Mouse (Mus musculus) heart, embryonic 13.5 days (tissue): Measurements from ENCODE around the gene Lrrn4. TPM values are rescaled to one million over a fixed set of nuclear protein-coding genes. Genes with fewer than 3 reads are reported as not detected.

ENCODE experiments used
- ATAC-seq: fragments of 200-750 bp; cut with Nextera tagmentation; 2 replicates; pipeline ENCODE4 v1.8.0; 2017; ENCODE audit warnings: moderate TSS enrichment; ENCODE audit not compliant: insufficient number of reproducible peaks, low FRiP score, low TSS enrichment; ENCODE audit errors: extremely low read depth
- H3K27ac ChIP-seq: fragments of 300-500 bp; sonication (generic); replicated peaks from 2 replicates; pipeline ENCODE4 v1.5.1; 2015; ENCODE audit warnings: moderate library complexity, mild to moderate bottlenecking, inconsistent platforms
- H3K27me3 ChIP-seq: fragments of 300-500 bp; sonication (generic); replicated peaks from 2 replicates; pipeline ENCODE4 v1.6.1; 2015; ENCODE audit warnings: mild to moderate bottlenecking, inconsistent platforms
- H3K36me3 ChIP-seq: fragments of 300-500 bp; sonication (generic); 2 replicates; pipeline ENCODE4 v1.6.1; 2015; ENCODE audit warnings: mild to moderate bottlenecking, inconsistent platforms
- H3K4me1 ChIP-seq: fragments of 300-500 bp; sonication (generic); 2 replicates; pipeline ENCODE4 v1.6.1; 2015; ENCODE audit warnings: inconsistent platforms
- H3K4me2 ChIP-seq: fragments of 300-500 bp; sonication (generic); 2 replicates; pipeline ENCODE4 v1.6.1; 2015; ENCODE audit warnings: inconsistent platforms, mild to moderate bottlenecking, moderate library complexity
- H3K4me3 ChIP-seq: fragments of 300-500 bp; sonication (generic); 2 replicates; pipeline ENCODE4 v1.5.1; 2015; ENCODE audit warnings: moderate library complexity, mild to moderate bottlenecking, inconsistent platforms
- H3K9ac ChIP-seq: fragments of 300-500 bp; sonication (generic); 2 replicates; pipeline ENCODE4 v1.6.1; 2015; ENCODE audit warnings: inconsistent platforms, mild to moderate bottlenecking, moderate library complexity
- H3K9me3 ChIP-seq: fragments of 300-500 bp; sonication (generic); 2 replicates; pipeline ENCODE4 v1.6.1; 2016; ENCODE audit warnings: inconsistent platforms
- WGBS: fragments of 180-500 bp; shearing (Covaris S2); methylation state at CpG from one replicate; pipeline ENCODE4 v1.1.7; 2015; ENCODE audit warnings: mixed read lengths; 5-methylcytosine and 5-hydroxymethylcytosine counted together
- polyA plus RNA-seq: library from polyadenylated mRNA; unstranded; fragments of >200 nt; fragmentation: Nextera tagmentation; extraction: Ambion mirVana; gene quantifications from 2 replicates; pipeline ENCODE4 v1.2.1, GENCODE M21; 2015

The Lrrn4 gene
- polyA plus RNA-seq, 1 experiment from 2014 or later: 18.3 TPM

DNA sequence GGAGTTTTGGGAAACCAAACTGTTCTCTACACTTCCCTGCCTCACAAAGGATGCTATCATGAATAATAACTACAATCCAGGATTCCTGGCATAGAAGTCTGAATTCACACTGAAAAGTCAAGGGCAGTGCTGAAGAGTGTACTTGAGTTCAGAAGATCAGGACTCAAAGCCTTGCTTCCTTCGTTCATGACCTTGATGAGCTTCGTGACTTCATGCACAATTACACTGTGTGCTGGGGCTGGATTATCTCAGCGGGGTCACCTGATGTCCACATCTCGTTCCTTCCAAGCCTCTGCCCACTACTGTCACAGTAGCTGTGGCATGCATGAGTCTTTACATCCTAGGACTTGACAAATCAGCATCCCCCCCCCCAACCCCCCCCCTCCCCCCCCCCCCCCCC, 20.9 kb upstream of the Lrrn4 start:
- H3K36me3 ChIP-seq: no peaks in the 10 kb centered on the region
- H3K4me1 ChIP-seq: no peaks in the 10 kb centered on the region; the same call in 1 of the 2 replicates
- no peak for ATAC-seq
- H3K4me3 ChIP-seq: no peak overlapping the region
- H3K9ac ChIP-seq: no peak overlapping the region
- no peaks in the 10 kb centered on the region for H3K27me3 ChIP-seq
- H3K4me2 ChIP-seq: no peak overlapping the region
- H3K27ac ChIP-seq: no peak overlapping the region
- H3K9me3 ChIP-seq: no peaks in the 10 kb centered on the region
- 55% methylated on average over 4 of the region's 4 CpGs for WGBS

DNA sequence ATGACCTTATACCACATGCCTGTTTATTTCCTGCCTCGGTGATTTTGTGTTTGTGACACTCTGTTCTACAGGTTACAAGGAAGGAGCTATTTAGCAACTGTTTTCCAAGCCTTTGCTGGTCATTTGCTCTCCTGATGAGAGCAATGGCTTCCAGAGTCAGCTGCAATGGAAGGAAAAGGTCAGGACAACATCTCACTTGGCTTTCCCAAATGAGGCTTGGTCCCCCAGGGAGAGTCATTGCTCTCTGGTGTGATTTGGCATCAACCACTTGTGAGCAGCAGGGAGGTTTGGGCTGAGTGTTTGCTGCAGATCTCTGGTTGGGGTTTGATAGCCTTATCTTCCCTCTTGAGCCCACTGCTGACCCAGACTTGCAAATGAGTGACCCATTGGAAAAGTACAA, 19.9 kb upstream of the Lrrn4 start:
- Histone ChIP-seq H3K4me3 (no peak overlapping the region), H3K27me3 (no peaks in the 10 kb centered on the region), H3K9me3 (no peaks in the 10 kb centered on the region), H3K36me3 (no peaks in the 10 kb centered on the region), H3K27ac (no peak overlapping the region), H3K4me1 (no peaks in the 10 kb centered on the region; the same call in 1 of the 2 replicates), H3K4me2 (no peak overlapping the region), H3K9ac (no peak overlapping the region)
- WGBS: 58% methylated on average over 1 of the region's 1 CpGs
- ATAC-seq: no peak

DNA sequence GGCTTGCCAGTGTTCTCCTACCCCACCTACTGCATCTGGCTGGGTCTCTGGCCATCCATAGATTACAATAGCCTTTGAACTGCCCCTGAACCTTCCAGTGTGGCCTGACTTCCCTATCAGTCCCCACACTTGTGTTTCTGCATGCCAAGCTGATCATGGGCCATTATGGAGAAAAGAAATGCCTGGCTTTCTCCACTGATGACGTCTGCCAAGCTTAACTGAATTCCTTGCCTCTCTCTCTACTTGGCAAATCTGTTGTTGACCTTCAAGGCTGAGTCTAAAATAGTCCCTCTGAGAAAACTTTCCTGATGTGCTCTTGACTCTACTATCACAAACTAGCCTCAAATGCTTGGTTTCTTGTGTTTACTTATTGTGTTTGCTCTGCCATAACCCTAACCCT, 17.5 kb upstream of the Lrrn4 start:
- Histone ChIP-seq H3K9me3 (no peaks in the 10 kb centered on the region), H3K27ac (no peak overlapping the region), H3K4me2 (no peak overlapping the region), H3K9ac (no peak overlapping the region), H3K4me3 (no peak overlapping the region), H3K36me3 (no peaks in the 10 kb centered on the region), H3K27me3 (no peaks in the 10 kb centered on the region), H3K4me1 (no peaks in the 10 kb centered on the region; the same call in 1 of the 2 replicates)
- 12% methylated on average over 1 of the region's 1 CpGs for WGBS
- ATAC-seq: no peak

DNA sequence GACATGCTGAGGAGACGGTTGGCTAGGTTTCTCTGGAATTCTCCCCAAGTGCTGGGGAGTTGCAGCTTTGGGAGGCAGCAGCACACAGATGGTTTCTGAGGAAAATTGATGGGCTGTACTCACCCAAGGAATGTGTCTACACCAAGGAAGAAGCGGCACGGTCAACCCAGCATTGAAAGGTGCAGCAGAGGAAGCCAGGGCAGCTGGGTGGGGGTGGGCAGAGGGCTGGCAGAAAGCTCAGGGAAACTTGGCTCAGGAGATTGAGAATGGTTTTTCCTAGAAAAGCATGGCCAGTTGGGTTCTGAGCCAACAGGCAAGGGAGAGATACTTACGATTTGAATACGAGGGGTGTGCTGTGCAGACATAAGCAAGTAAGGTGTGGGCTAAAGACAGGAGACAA, 13.1 kb upstream of the Lrrn4 start:
- Histone ChIP-seq H3K9ac (no peak overlapping the region), H3K27me3 (no peaks in the 10 kb centered on the region), H3K27ac (no peak overlapping the region), H3K36me3 (no peaks in the 10 kb centered on the region), H3K4me2 (no peak overlapping the region), H3K9me3 (no peaks in the 10 kb centered on the region), H3K4me3 (no peak overlapping the region), H3K4me1 (no peaks in the 10 kb centered on the region; the same call in 1 of the 2 replicates)
- WGBS: 77% methylated on average over 5 of the region's 5 CpGs
- ATAC-seq: no peak

DNA sequence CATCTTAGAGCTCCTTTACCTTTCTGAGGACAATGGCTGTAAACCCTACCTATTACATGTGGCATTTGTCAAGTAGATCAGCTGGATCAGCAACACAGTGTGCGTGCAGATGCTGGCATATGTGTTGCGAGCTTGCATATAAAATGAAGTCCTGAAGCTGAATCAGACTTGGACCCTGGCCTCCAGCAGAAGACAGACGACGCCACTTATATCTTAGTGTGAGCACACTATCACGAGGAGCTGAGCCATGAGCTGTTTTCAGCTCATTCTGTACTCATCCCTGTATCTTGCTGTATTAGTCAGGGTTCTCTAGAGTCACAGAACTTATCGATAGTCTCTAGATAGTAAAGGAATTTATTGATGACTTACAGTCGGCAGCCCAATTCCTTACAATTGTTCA, 4.6 kb upstream of the Lrrn4 start:
- no peak overlapping the region for H3K4me2 ChIP-seq
- H3K4me1 ChIP-seq: peaks cover 18% of the 10 kb centered on the region
- no peak overlapping the region for H3K4me3 ChIP-seq
- H3K27me3 ChIP-seq: peaks cover 21% of the 10 kb centered on the region
- 0 out of 2 replicates have a peak overlapping the region, but pooled peaks have one; percentile 28 for H3K27ac ChIP-seq
- no peak for ATAC-seq
- no peaks in the 10 kb centered on the region for H3K9me3 ChIP-seq
- WGBS: 66% methylated on average over 7 of the region's 7 CpGs
- H3K9ac ChIP-seq: no peak overlapping the region
- H3K36me3 ChIP-seq: no peaks in the 10 kb centered on the region

DNA sequence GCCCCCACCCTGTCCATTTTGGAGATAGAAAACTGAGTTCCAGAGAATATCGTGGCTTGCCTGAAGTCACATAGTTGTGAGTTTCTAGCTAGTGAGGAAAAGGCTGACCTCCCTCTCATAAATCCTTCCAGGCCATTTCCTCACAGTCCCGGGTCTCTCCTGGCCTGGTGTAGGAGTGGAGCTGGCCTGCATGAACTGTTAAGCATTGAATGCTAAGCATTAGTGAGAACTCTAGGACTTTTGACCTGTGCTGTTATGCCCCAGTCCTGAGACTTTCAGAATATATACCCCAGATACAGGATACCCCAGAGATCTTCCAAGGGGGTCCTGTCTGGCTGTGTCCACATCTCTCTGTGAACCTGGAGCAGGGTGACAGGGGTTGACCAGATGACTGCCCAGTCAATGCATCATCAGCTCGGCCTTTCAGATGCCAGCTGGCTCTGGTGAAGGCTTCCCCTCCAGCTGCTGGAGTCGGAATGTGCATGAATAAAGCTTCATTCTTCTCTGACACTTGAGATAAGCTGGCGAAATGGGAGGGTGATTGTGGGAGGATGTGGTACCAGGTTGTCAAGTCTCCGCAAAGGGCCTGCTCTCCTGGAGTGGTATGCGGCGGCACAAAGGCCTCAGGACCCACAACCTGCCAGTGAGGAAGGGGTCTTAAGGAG, 3.7 kb upstream of the Lrrn4 start:
- Histone ChIP-seq H3K27ac (0 out of 2 replicates have a peak overlapping the region, but pooled peaks have one; percentile 28), H3K9ac (no peak overlapping the region), H3K4me1 (peaks cover 23% of the 10 kb centered on the region), H3K36me3 (no peaks in the 10 kb centered on the region), H3K4me3 (no peak overlapping the region), H3K9me3 (no peaks in the 10 kb centered on the region), H3K27me3 (peaks cover 30% of the 10 kb centered on the region), H3K4me2 (no peak overlapping the region)
- 30% methylated on average over 8 of the region's 8 CpGs for WGBS
- ATAC-seq: no peak

DNA sequence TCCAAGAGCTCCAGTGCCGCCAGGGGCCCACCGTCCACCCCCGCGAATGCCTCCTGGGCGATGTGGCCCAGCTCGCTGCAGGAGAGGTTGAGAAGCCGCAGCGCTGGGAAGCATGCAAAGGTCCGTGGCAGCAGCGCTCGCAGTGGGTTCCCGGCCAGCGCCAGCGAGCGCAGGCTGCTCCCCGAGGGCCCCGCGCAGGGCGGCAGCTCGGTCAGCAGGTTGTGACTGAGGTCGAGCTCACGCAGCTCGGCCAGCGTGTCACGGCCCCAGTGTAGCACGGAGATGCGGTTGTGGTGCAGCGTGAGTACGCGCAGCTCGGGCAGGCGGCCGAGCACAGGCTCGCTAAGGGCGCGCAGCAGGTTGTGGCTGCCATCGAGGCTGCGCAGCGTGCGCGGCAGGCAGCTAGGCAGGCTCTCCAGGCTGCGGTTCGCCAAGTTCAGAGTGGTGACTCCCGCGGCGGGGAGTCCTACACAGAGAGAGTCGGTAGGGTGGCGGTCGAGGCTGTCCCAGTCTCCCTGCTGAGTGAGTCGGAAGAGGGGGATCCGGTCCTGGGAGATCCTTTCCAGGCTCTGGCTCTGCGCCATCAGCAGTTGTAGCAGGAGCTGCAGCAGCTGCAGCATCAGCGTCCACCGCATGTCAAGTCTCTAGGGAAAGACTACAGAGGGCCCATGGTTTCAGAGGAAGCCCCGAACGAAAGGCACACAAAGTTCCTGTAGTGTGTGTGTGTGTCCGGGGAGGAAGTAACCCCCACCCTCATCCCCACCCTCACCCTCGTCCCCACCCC, 1.2 kb downstream of the Lrrn4 start:
- Histone ChIP-seq H3K4me1 (peaks cover 26% of the 10 kb centered on the region), H3K4me3 (peak overlapping the region; percentile 62), H3K27me3 (peaks cover 56% of the 10 kb centered on the region), H3K27ac (no peak overlapping the region), H3K9me3 (no peaks in the 10 kb centered on the region), H3K9ac (peak overlapping the region; percentile 76), H3K36me3 (no peaks in the 10 kb centered on the region), H3K4me2 (peak overlapping the region; percentile 93)
- WGBS: under 1% methylated on average over 58 of the region's 58 CpGs
- 0 out of 2 replicates have a peak, but pooled peaks have one; percentile 47 for ATAC-seq

DNA sequence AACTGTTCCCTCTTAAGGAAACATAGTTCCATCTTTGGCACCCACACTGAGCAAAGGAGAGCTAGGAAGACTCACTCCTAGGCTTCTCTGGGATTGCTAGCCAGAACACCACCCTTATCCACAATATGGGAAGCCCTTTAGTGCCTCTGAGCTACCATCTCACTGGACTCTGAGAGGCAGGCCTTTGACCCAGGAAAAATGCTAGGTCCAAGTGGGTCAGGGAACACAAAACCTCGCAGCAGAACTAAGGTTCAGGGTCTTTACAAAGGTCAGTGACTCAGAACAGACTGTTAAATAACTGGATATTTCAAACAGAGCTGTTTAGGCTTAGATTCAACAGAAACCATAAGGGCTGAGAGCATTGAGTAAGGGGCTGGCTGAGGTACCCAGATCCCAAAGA, 3.7 kb downstream of the Lrrn4 start:
- H3K4me1 ChIP-seq: peaks cover 24% of the 10 kb centered on the region
- H3K27ac ChIP-seq: no peak overlapping the region
- ATAC-seq: no peak
- WGBS: 64% methylated on average over 1 of the region's 1 CpGs
- H3K36me3 ChIP-seq: no peaks in the 10 kb centered on the region
- peaks cover 55% of the 10 kb centered on the region for H3K27me3 ChIP-seq
- no peak overlapping the region for H3K4me3 ChIP-seq
- H3K9me3 ChIP-seq: no peaks in the 10 kb centered on the region
- no peak overlapping the region for H3K9ac ChIP-seq
- H3K4me2 ChIP-seq: no peak overlapping the region

DNA sequence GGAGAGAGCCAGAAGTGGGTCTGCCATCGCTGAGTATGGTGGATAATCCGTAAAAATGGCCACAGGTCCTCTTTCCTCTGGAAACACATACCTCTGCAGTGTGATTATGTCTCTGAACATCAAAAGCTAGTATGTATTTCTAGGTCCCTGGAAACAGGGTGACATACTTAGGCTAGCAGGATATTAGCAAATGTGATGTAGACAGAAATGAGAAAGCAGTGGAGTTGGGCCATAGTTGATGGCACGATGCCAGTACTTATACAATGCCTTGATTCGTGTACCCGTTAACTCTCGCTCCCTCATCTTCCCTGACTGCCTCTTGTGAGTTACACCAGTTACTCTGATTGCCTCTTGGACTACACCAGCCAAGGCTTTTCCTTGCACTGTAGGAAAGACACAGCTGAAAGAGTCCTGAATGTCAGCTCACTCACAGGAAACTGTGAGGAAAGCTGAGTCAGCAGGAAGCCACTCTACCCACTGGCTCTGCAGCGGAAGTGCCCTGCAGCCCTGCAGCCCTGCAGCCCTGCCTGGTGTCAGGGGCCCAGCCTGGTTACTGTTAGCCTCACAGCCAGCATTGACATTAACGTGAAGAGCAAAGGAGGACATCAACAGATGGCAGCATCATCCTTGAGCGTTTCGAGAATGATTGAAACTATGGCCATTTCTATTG, 6.9 kb downstream of the Lrrn4 start:
- H3K4me1 ChIP-seq: peaks cover 1% of the 10 kb centered on the region; the same call in 1 of the 2 replicates
- no peak overlapping the region for H3K9ac ChIP-seq
- no peak overlapping the region for H3K4me2 ChIP-seq
- ATAC-seq: no peak
- H3K27ac ChIP-seq: no peak overlapping the region
- peaks cover 23% of the 10 kb centered on the region for H3K27me3 ChIP-seq
- no peak overlapping the region for H3K4me3 ChIP-seq
- WGBS: 76% methylated on average over 10 of the region's 10 CpGs
- H3K9me3 ChIP-seq: no peaks in the 10 kb centered on the region
- no peaks in the 10 kb centered on the region for H3K36me3 ChIP-seq

DNA sequence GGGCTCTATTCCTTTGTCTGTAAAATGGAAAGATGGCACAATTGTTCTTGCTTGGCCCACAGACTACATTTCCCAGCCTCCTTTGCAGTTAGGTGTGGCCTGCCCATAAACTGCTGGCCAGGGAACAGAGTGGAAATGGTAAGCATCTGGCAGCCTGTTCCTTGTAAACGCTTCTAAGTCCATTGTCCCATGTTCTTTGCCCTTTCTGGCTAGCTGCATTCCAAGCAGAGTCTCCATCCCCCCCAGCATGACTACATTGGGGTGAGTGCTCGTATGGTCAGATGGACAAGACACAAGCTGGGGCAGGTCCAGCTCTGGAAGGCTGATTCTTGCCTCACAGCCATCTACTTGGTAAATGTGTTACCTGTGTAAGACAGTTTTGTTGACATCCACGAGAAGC, 9.0 kb downstream of the Lrrn4 start:
- 74% methylated on average over 3 of the region's 3 CpGs for WGBS
- no peak for ATAC-seq
- Histone ChIP-seq H3K9ac (no peak overlapping the region), H3K4me2 (no peak overlapping the region), H3K9me3 (no peaks in the 10 kb centered on the region), H3K4me1 (no peaks in the 10 kb centered on the region), H3K4me3 (no peak overlapping the region), H3K27ac (no peak overlapping the region), H3K27me3 (peaks cover 2% of the 10 kb centered on the region; the same call in 1 of the 2 replicates), H3K36me3 (peaks cover 7% of the 10 kb centered on the region)

DNA sequence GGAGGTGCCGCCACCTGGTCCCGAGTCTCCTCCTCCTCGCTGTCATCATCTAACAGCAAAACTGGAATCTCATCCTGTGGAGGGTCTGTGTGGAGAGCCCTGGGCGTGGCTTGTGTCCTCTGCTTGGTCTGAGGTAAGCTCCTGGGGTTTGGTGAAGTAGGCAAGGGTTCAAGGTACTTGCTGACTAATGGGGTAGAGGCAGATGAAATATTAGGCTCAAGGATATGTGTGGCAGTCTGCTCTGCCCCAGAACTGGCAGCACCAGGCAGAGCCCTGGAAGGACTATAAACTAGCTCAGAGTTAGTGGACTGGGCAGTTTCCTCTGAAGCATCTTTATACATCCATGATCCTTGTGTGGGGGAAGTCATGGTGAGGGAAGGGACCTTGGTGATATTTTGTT, 10.4 kb downstream of the Lrrn4 start:
- H3K4me1 ChIP-seq: no peaks in the 10 kb centered on the region
- no peak for ATAC-seq
- H3K9me3 ChIP-seq: no peaks in the 10 kb centered on the region
- no peak overlapping the region for H3K4me3 ChIP-seq
- H3K4me2 ChIP-seq: no peak overlapping the region
- peaks cover 18% of the 10 kb centered on the region for H3K36me3 ChIP-seq
- no peak overlapping the region for H3K27ac ChIP-seq
- 70% methylated on average over 4 of the region's 4 CpGs for WGBS
- H3K9ac ChIP-seq: no peak overlapping the region
- no peaks in the 10 kb centered on the region for H3K27me3 ChIP-seq
